Mouse (Mus musculus): Measurements from ENCODE around the gene Thbd.

- TF ChIP-seq CTCF (IDR thresholded peaks at IDR 0.05; ENCODE audit: low read depth) (no peak), EP300 (IDR thresholded peaks at IDR 0.05; ENCODE audit: low read depth) (no peak)
Observed at GRCm38 (mm10) chr2:148357145-148357544, 50.8 kb downstream of the Thbd start.

All from heart, postnatal 0 days (tissue).